In the genomic region with DNA sequence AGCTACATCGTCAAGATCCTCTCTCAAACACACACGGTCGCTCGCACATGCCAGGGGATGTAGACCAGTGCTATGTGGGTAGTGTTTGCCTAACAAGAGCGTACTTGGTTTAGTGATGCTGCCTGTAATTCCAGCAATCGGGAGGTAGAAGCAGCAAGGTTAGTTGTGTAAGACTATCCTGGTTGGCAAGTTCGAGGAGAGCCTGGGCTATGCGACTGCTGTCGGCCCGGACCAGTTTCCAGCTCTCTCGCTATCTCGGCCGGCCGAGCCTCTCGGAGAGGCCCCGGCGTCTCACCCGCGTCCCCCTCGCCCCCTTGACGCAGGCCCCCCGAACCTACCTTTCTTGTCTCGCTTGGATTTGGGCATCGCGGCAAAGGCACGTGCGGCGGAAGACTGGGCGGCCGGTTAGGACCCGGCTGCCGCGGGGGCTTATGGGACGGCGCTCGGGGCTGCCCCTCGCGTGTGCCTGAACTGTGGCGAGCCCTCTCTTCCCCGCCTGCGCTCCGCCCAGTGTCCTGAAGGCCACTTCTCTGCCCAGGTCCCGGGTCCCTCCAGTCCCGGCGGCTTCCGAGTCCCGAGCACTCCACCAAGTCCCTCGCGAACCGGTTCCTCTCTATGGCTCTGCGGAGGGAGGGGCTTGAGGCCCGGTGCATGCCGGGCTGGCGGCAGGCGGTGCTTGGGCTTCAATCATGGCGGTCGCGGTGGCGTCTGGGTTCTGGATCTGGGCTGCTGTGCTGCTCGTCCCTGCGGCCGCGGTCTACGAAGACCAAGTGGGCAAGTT, we compare ENCODE assay signal across 8 mouse cellular contexts. TPM values are rescaled to one million over a fixed set of nuclear protein-coding genes. Genes with fewer than 3 reads are reported as not detected.
DNase-seq lines count a peak whose midpoint lies in the region; ATAC-seq and TF ChIP-seq lines count a peak whose summit lies in the region.

A gene (minus strand): TSS at position 646 of the 781 bp plus-strand sequence.
A gene (plus strand): TSS at position 657 of the 781 bp plus-strand sequence.
A gene (plus strand): TSS at position 679 of the 781 bp plus-strand sequence.

- H3K4me1 ChIP-seq in heart, embryonic 13.5 days: peaks cover 20% of the 10 kb centered on the region
- H3K4me1 ChIP-seq in liver, embryonic 11.5 days (replicated peaks; ENCODE audit: control insufficient read depth, insufficient read depth, low read length): peaks cover 14% of the 10 kb centered on the region

- peak within 1 kb of the TSS; percentile 43 for H3ac ChIP-seq in myocyte (ENCODE audit: control insufficient read depth, insufficient read length)

- TF ChIP-seq POLR2A in myocyte (IDR thresholded peaks at IDR 0.05; ENCODE audit: insufficient read length, low read depth): peak; percentile 83

- DNase-seq in c-Kit-negative CD71-positive TER-119-positive erythroid progenitor cells, embryonic 14.5 days (ENCODE audit: low read depth, low spot score): peak; percentile 76
- DNase-seq in fibroblast of lung, adult 2 months (ENCODE audit: low read depth): peak; percentile 52
- peak; percentile 90 for DNase-seq in kidney, postnatal 10 days
- peak; percentile 85 for DNase-seq in liver, embryonic 11.5 days (ENCODE audit: low spot score)
- peak; percentile 83 to 93 for DNase-seq in spleen, postnatal 4 days (ENCODE audit: low spot score in 2 of 2)

- no peaks in the 10 kb centered on the region for H3K9me3 ChIP-seq in heart, embryonic 13.5 days
- H3K9me3 ChIP-seq in liver, embryonic 11.5 days (ENCODE audit: control insufficient read depth, low read length): no peaks in the 10 kb centered on the region

- peaks cover 59% of the 10 kb centered on the region for H3K36me3 ChIP-seq in heart, embryonic 13.5 days
- peaks cover 30% of the 10 kb centered on the region for H3K36me3 ChIP-seq in liver, embryonic 11.5 days (ENCODE audit: control insufficient read depth, insufficient read depth, low read length)
- peaks cover 14% of the 10 kb centered on the region for H3K36me3 ChIP-seq in myocyte (ENCODE audit: control insufficient read depth, insufficient read depth)

- under 1% methylated on average over 64 of the region's 64 CpGs for WGBS in heart, embryonic 13.5 days
- under 1% methylated on average over 63 of the region's 64 CpGs for WGBS in liver, embryonic 11.5 days

- peak within 1 kb of the TSS; percentile 87 for H3K9ac ChIP-seq in heart, embryonic 13.5 days
- peak within 1 kb of the TSS; percentile 72 for H3K9ac ChIP-seq in liver, embryonic 11.5 days (ENCODE audit: low read depth, low read length)

- H3K79me2 ChIP-seq in myocyte (ENCODE audit: control insufficient read depth, insufficient read depth): peaks cover 37% of the 10 kb centered on the region

- peak within 1 kb of the TSS; percentile 87 for H3K4me2 ChIP-seq in heart, embryonic 13.5 days
- peak within 1 kb of the TSS; percentile 86 for H3K4me2 ChIP-seq in liver, embryonic 11.5 days
- peak within 1 kb of the TSS; percentile 93 for H3K4me2 ChIP-seq in myocyte (ENCODE audit: low read depth)

- H3K4me3 ChIP-seq in heart, embryonic 13.5 days: peak within 1 kb of the TSS; percentile 76
- peak within 1 kb of the TSS; percentile 68 for H3K4me3 ChIP-seq in liver, embryonic 11.5 days (ENCODE audit: low read depth, low read length)
- peak within 1 kb of the TSS; percentile 99 for H3K4me3 ChIP-seq in myocyte

- peak; percentile 98 for ATAC-seq in CD4-positive, CD25-positive, alpha-beta regulatory T cell, adult 4 months
- ATAC-seq in heart, embryonic 13.5 days (ENCODE audit: extremely low read depth, insufficient number of reproducible peaks, low FRiP score, low TSS enrichment): peak; percentile 85
- peak; percentile 90 for ATAC-seq in liver, embryonic 11.5 days (replicated peaks; ENCODE audit: low FRiP score)

- H3K27me3 ChIP-seq in heart, embryonic 13.5 days (replicated peaks): no peaks in the 10 kb centered on the region
- no peaks in the 10 kb centered on the region for H3K27me3 ChIP-seq in liver, embryonic 11.5 days (replicated peaks; ENCODE audit: control insufficient read depth, insufficient read depth, low read length)
- H3K27me3 ChIP-seq in myocyte (ENCODE audit: control insufficient read depth, insufficient read depth, insufficient read length): no peaks in the 10 kb centered on the region

- peak within 1 kb of the TSS; percentile 95 for H3K27ac ChIP-seq in heart, embryonic 13.5 days (replicated peaks)
- peak within 1 kb of the TSS; percentile 93 for H3K27ac ChIP-seq in liver, embryonic 11.5 days (ENCODE audit: low read depth, low read length)

TF ChIP-seq in myocyte, 11 proteins besides CTCF, POLR2A, EP300 and RAD21:
- no peak for TF ChIP-seq MYOD1 (IDR thresholded peaks at IDR 0.05; ENCODE audit: control insufficient read depth in 1 of 3, insufficient read length in 2 of 3, low read depth in 2 of 3)
- TF ChIP-seq TCF3 (IDR thresholded peaks at IDR 0.05; ENCODE audit: insufficient read length, low read depth): no peak
- TF ChIP-seq CEBPB (IDR thresholded peaks at IDR 0.05; ENCODE audit: insufficient read depth, poor library complexity, severe bottlenecking): no peak
- TF ChIP-seq SRF (IDR thresholded peaks at IDR 0.05; ENCODE audit: control insufficient read depth, insufficient read length, low read depth): peak; percentile 12
- no peak for TF ChIP-seq REST (IDR thresholded peaks at IDR 0.05; ENCODE audit: insufficient read depth, insufficient read length)
- peak; percentile 51 for TF ChIP-seq E2F4 (IDR thresholded peaks at IDR 0.05; ENCODE audit: insufficient read depth)
- TF ChIP-seq USF1 (IDR thresholded peaks at IDR 0.05; ENCODE audit: low read depth): peak; percentile 27
- peak; percentile 79 for TF ChIP-seq MAX (IDR thresholded peaks at IDR 0.05; ENCODE audit: low read depth)
- TF ChIP-seq TCF12 (IDR thresholded peaks at IDR 0.05; ENCODE audit: insufficient read depth, poor library complexity, severe bottlenecking): no peak
- peak in 1 of 3 experiments; percentile 25 for TF ChIP-seq MYOG (IDR thresholded peaks at IDR 0.05; ENCODE audit: control insufficient read depth in 1 of 3, insufficient read depth in 1 of 3, insufficient read length in 2 of 3, low read depth in 2 of 3)
- peak; percentile 63 for TF ChIP-seq POLR2AphosphoS2 (IDR thresholded peaks at IDR 0.05; ENCODE audit: insufficient read length, low read depth)
TF ChIP-seq in myocyte: peak in this region for 6.

RNA-seq across cellular contexts. Expression of the first gene that starts in this region (rescaled TPM):
- 10 to 100 TPM; 49.4 to 61.5 TPM for polyA plus RNA-seq in CD4-positive, CD25-positive, alpha-beta regulatory T cell, adult 4 months (2017; shearing (Covaris generic))
- polyA plus RNA-seq in heart, embryonic 13.5 days (2015; fragmentation: Nextera tagmentation; extraction: Ambion mirVana): 77.9 and 91.9 TPM in 2 replicates
- polyA plus RNA-seq in liver, embryonic 11.5 days (2014; fragmentation: Nextera tagmentation; extraction: Ambion mirVana): 241 and 259 TPM in 2 replicates
- 115 TPM for polyA plus RNA-seq in myocyte (2012; fragmentation: generic; extraction: Trizol)

RNA-seq across cellular contexts. Expression of the second gene that starts in this region (rescaled TPM):
- 10 to 100 TPM; 25.0 to 39.0 TPM for polyA plus RNA-seq in CD4-positive, CD25-positive, alpha-beta regulatory T cell, adult 4 months (2017; shearing (Covaris generic))
- 39.6 and 41.0 TPM in 2 replicates for polyA plus RNA-seq in heart, embryonic 13.5 days (2015; fragmentation: Nextera tagmentation; extraction: Ambion mirVana)
- 32.9 and 34.0 TPM in 2 replicates for polyA plus RNA-seq in liver, embryonic 11.5 days (2014; fragmentation: Nextera tagmentation; extraction: Ambion mirVana)
- 26.1 TPM for polyA plus RNA-seq in myocyte (2012; fragmentation: generic; extraction: Trizol)

RNA-seq across cellular contexts. Expression of the third gene that starts in this region (rescaled TPM):
- polyA plus RNA-seq in CD4-positive, CD25-positive, alpha-beta regulatory T cell, adult 4 months (2017; shearing (Covaris generic)): 10 to 100 TPM; 53.5 to 64.8 TPM
- 53.2 and 53.4 TPM in 2 replicates for polyA plus RNA-seq in heart, embryonic 13.5 days (2015; fragmentation: Nextera tagmentation; extraction: Ambion mirVana)
- polyA plus RNA-seq in liver, embryonic 11.5 days (2014; fragmentation: Nextera tagmentation; extraction: Ambion mirVana): 79.0 and 86.9 TPM in 2 replicates
- 130 TPM for polyA plus RNA-seq in myocyte (2012; fragmentation: generic; extraction: Trizol)

Comparison
In these comparisons a context has a peak if more than half of its experiments do, and no peak if none do; other contexts are left out.
1. Peak in every context shown above with its lines: DNase-seq, ATAC-seq, H3K4me3 ChIP-seq and H3K27ac ChIP-seq.